Mouse (Mus musculus) embryonic fibroblast, embryonic 13.5 days (primary cell): ENCODE results near the gene Alg3.

Experiments
- CTCF ChIP-seq: IDR thresholded peaks from 2 replicates; pipeline ENCODE4 v1.5.1; 2011; ENCODE audit warnings: mild to moderate bottlenecking, control low read depth, low read length, moderate library complexity, borderline replicate concordance; ENCODE audit not compliant: insufficient read depth
- POLR2A ChIP-seq: IDR thresholded peaks from 2 replicates; pipeline ENCODE4 v1.6.1; 2011; ENCODE audit warnings: low read depth, mild to moderate bottlenecking, control low read depth, low read length, moderate library complexity

GRCm38 (mm10) chr16:20657661-20658060 is 46.1 kb upstream of the Alg3 start:
- no peak for TF ChIP-seq POLR2A
- TF ChIP-seq CTCF = no peak
